Mouse (Mus musculus) CH12.LX (cell line): Measurements from ENCODE around the gene Mrpl39.

Experiments used
- CTCF ChIP-seq, 2 experiments: IDR thresholded peaks in 1 of 2; conservative IDR thresholded peaks in 1 of 2; 2 replicates each; pipeline ENCODE4 v1.5.1; 2011 to 2012; ENCODE audit warnings: low read depth in 2 of 2, low read length in 2 of 2, improper control_type of control experiment in 1 of 2, inconsistent platforms in 1 of 2, mild to moderate bottlenecking in 1 of 2, moderate library complexity in 1 of 2
- EP300 ChIP-seq: IDR thresholded peaks from 2 replicates; pipeline ENCODE4 v1.6.1; 2011; ENCODE audit warnings: low read length, improper control_type of control experiment
- HCFC1 ChIP-seq: IDR thresholded peaks from 2 replicates; pipeline ENCODE4 v1.6.1; 2012; ENCODE audit warnings: low read depth, mild to moderate bottlenecking, inconsistent platforms, low read length, improper control_type of control experiment
- JUN ChIP-seq: IDR thresholded peaks from 2 replicates; pipeline ENCODE4 v1.6.1; 2011; ENCODE audit warnings: low read depth, mild to moderate bottlenecking, low read length, improper control_type of control experiment, moderate library complexity; ENCODE audit not compliant: insufficient read depth
- MAZ ChIP-seq: IDR thresholded peaks from 2 replicates; pipeline ENCODE4 v1.6.1; 2012; ENCODE audit warnings: low read depth, mild to moderate bottlenecking, inconsistent platforms, low read length, improper control_type of control experiment, moderate library complexity
- MYC ChIP-seq: IDR thresholded peaks from 2 replicates; pipeline ENCODE4 v1.6.1; 2011; ENCODE audit warnings: low read depth, mild to moderate bottlenecking, improper control_type of control experiment, low read length
- POLR2A ChIP-seq: IDR thresholded peaks from 2 replicates; pipeline ENCODE4 v1.6.1; 2011; ENCODE audit warnings: low read depth, mild to moderate bottlenecking, improper control_type of control experiment, low read length
- RAD21 ChIP-seq: IDR thresholded peaks from 2 replicates; pipeline ENCODE4 v1.6.1; 2011; ENCODE audit warnings: low read depth, mild to moderate bottlenecking, low read length, improper control_type of control experiment, moderate library complexity
- SMC3 ChIP-seq: IDR thresholded peaks from 2 replicates; pipeline ENCODE4 v1.6.1; 2011; ENCODE audit warnings: low read depth, low read length, improper control_type of control experiment
- TCF12 ChIP-seq: IDR thresholded peaks from 2 replicates; pipeline ENCODE4 v1.6.1; 2014; ENCODE audit warnings: low read depth, mild to moderate bottlenecking, inconsistent platforms, low read length, improper control_type of control experiment
- USF1 ChIP-seq: IDR thresholded peaks from 2 replicates; pipeline ENCODE4 v1.6.1; 2014; ENCODE audit warnings: low read depth, mild to moderate bottlenecking, inconsistent platforms, low read length, improper control_type of control experiment
- USF2 ChIP-seq: conservative IDR thresholded peaks from 2 replicates; pipeline ENCODE4 v1.6.1; 2011; ENCODE audit warnings: low read depth, low read length, improper control_type of control experiment
- ZC3H11A ChIP-seq: IDR thresholded peaks from 2 replicates; pipeline ENCODE4 v1.6.1; 2012; ENCODE audit warnings: low read depth, mild to moderate bottlenecking, inconsistent platforms, low read length, improper control_type of control experiment

- no peak for TF ChIP-seq CTCF (conservative IDR thresholded peaks at IDR 0.05 in 1 of 2, IDR thresholded peaks at IDR 0.05 in 1 of 2; ENCODE audit: low read depth in 2 of 2, low read length in 2 of 2)
- TF ChIP-seq HCFC1 = no peak
- TF ChIP-seq JUN = no peak
- no peak for TF ChIP-seq TCF12
- TF ChIP-seq MAZ = no peak
- TF ChIP-seq EP300 = no peak
- TF ChIP-seq SMC3 = no peak
- TF ChIP-seq RAD21 = no peak
- peak; percentile 74; the same call in 1 of the 2 replicates for TF ChIP-seq POLR2A
- no peak for TF ChIP-seq USF1
- TF ChIP-seq MYC = no peak
- no peak for TF ChIP-seq ZC3H11A
- no peak for TF ChIP-seq USF2
Measured at GRCm38 (mm10) chr16:84706571-84706970, 29.0 kb downstream of the Mrpl39 start.
